Mouse (Mus musculus): ENCODE measurements at regions not wholly inside any gene's neighbourhood (a gene's known extent, or its start where the extent isn't known, plus 50 kb on each side); places are given as distances from the start of the nearest gene placed in this dataset.

DNA sequence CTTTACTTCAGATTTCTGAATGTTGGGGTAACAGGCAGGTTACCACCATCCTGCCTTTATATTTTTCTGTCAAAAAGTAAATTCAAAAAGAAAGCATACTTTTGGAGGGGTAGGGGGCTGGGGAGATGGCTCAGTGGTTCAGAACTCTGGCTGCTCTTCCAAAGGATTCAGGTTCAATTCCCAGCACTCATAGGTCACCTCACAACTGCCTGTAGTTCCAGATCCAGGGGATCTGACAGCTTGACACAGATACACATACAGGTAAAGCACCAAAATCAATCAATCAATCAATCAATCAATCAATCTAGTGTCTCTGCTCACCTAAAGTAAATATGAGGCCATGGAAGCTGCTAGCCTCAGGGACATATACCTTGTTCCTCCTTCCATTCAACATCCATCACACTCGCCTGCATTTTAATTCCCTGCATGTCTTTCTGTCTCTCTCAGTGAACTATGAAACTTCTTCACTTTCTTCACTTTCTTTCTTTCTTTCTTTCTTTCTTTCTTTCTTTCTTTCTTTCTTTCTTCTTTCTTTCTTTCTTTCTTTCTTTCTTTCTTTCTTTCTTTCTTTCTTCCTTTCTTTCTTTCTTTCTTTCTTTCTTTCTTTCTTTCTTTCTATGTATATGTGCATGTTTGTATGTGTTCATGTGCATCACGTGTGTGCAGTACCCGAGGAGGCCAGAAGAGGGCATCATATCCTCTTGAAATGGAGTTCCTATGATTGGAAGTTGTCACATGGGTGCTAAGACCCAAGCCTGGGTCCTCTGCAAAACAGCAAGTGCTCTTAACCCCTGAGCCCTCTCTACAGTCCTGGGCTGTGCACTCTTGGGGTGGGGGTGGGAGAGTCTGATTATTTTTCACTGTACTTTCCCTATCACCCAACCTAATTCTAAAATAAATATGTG, 59.6 kb upstream of the Cpsf6 start:
- TF ChIP-seq CTCF (conservative IDR thresholded peaks at IDR 0.05; ENCODE audit: insufficient read depth, insufficient read length, low read depth, low read length) (0 out of 2 replicates have a peak, but pooled peaks have one; percentile 2), POLR2A (IDR thresholded peaks at IDR 0.05; ENCODE audit: low read depth, low read length) (no peak)

Data from kidney, adult 2 months (tissue).